Mouse (Mus musculus) frontal cortex, adult (tissue): ENCODE results near the gene Tmem178.
"Not testable (repeated sequence)": the region's sequence is repeated elsewhere in the genome, so short reads cannot be mapped to it uniquely, and the experiment has no call there.

Source experiments
- ATAC-seq: cut with Nextera tagmentation; 2 replicates; pipeline ENCODE4 v1.9.2; 2017; ENCODE audit warnings: mild to moderate bottlenecking, moderate library complexity, mixed read lengths; ENCODE audit not compliant: low TSS enrichment

Tmem178 gene

GRCm38 (mm10) chr17:80945510-80945909, 1.1 kb downstream of the Tmem178 start:
- ATAC-seq = not testable (repeated sequence)

- no peak for ATAC-seq
Observed at GRCm38 (mm10) chr17:80946091-80946885, 1.9 kb downstream of the Tmem178 start.

- ATAC-seq = no peak
Observed at GRCm38 (mm10) chr17:80947075-80947960, 2.9 kb downstream of the Tmem178 start.

- no peak for ATAC-seq
Observed at GRCm38 (mm10) chr17:80949382-80949781, 5.0 kb downstream of the Tmem178 start.

- no peak for ATAC-seq
Observed at GRCm38 (mm10) chr17:80949895-80950294, 5.5 kb downstream of the Tmem178 start.

- ATAC-seq = 0 out of 2 replicates have a peak, but pooled peaks have one; percentile 14
Observed at GRCm38 (mm10) chr17:80952305-80952704, 7.9 kb downstream of the Tmem178 start.

GRCm38 (mm10) chr17:80955415-80955814, 11.0 kb downstream of the Tmem178 start:
- no peak; the same call in 1 of the 2 replicates for ATAC-seq

- no peak for ATAC-seq
Observed at GRCm38 (mm10) chr17:80955998-80956811, 11.8 kb downstream of the Tmem178 start.

GRCm38 (mm10) chr17:80958332-80958731, 13.9 kb downstream of the Tmem178 start:
- ATAC-seq = peak; percentile 76

GRCm38 (mm10) chr17:80959840-80960239, 15.4 kb downstream of the Tmem178 start:
- ATAC-seq = no peak

GRCm38 (mm10) chr17:80967475-80967874, 23.0 kb downstream of the Tmem178 start:
- ATAC-seq = no peak

- peak; percentile 56 for ATAC-seq
Observed at GRCm38 (mm10) chr17:80969643-80970619, 25.5 kb downstream of the Tmem178 start.

- ATAC-seq = 0 out of 2 replicates have a peak, but pooled peaks have one; percentile 17
Observed at GRCm38 (mm10) chr17:80970716-80971115, 26.3 kb downstream of the Tmem178 start.

- no peak for ATAC-seq
Observed at GRCm38 (mm10) chr17:80972891-80973290, 28.5 kb downstream of the Tmem178 start.

- no peak for ATAC-seq
Observed at GRCm38 (mm10) chr17:80977245-80977644, 32.8 kb downstream of the Tmem178 start.

- no peak for ATAC-seq
Observed at GRCm38 (mm10) chr17:80980096-80980495, 35.7 kb downstream of the Tmem178 start.

- ATAC-seq = peak; percentile 55
Observed at GRCm38 (mm10) chr17:80981721-80982411, 37.4 kb downstream of the Tmem178 start.

- ATAC-seq = peak; percentile 91
Observed at GRCm38 (mm10) chr17:80982412-80982787, 38.0 kb downstream of the Tmem178 start.

- no peak for ATAC-seq
Observed at GRCm38 (mm10) chr17:80982976-80983375, 38.5 kb downstream of the Tmem178 start.
